Mouse (Mus musculus) NIH3T3 (cell line): ENCODE results near the gene Mad2l1.
A peak's percentile ranks its signal among the peaks of the same experiment; 100 is the strongest.

ENCODE experiments used
- DNase-seq: peaks from one replicate; pipeline ENCODE4 v3.0.0-alpha.2; 2012; ENCODE audit warnings: low read depth

Mad2l1 gene

GRCm38 (mm10) chr6:66535028-66535862 is at the start of gene Mad2l1:
Gene Mad2l1 (plus strand): TSS chr6:66535390.
- peak; percentile 99 for DNase-seq

DNA sequence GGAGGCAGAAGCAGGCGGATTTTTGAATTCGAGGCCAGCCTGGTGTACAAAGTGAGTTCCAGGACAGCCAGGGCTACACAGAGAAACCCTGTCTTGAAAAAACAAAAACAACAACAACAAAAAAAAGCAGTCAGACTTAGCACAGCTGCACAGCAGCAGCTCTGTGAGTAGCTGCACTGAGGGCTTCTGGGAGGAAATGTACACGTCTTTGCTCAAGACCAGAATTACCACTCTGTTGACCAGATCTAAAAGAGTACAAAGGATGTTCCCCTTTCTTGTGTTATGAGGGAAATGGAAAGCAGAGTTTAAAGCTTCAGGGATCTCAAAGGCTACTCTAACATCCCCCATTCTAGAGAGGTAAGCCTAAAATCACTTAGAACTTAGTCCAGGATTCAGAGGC is 41.5 kb upstream of the Mad2l1 start:
- no peak for DNase-seq

DNA sequence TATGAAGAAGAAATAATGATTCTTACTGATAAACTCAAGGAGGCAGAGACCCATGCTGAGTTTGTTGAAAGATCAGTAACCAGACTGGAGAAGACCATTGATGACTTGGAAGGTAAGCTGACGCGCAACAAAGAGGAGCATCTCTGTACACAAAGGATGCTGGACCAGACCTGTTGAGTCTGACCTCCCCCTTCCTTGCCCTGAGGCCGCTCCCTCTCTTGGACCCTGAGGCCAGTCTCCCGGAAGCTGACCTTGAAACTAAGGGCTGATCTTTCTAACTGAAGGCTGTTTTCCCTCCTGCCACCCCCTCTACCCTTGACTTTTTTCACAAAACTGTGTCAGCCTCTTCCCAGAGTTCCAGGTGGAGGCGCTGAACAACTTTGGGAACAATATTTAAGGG is 18.8 kb upstream of the Mad2l1 start:
- no peak for DNase-seq

DNA sequence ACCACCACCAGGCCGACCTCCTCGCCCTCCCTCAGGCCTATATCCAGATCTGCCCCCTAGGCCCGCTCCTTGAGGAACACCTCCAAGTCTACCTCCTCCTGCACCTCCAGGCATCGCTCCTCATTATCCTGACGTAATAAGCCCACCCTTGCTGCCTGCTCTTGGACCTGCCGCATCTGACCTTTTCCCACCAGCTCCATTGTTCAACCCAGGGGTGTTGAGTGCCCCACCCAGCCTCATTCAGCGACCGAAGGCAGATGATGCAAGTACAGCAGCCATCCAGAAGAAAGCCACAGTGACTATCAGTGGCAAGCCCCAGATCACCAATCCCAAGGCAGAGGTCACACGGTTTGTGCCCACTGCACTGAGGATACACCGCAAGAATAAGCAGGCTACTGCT is 6.8 kb upstream of the Mad2l1 start:
- DNase-seq, result no peak

DNA sequence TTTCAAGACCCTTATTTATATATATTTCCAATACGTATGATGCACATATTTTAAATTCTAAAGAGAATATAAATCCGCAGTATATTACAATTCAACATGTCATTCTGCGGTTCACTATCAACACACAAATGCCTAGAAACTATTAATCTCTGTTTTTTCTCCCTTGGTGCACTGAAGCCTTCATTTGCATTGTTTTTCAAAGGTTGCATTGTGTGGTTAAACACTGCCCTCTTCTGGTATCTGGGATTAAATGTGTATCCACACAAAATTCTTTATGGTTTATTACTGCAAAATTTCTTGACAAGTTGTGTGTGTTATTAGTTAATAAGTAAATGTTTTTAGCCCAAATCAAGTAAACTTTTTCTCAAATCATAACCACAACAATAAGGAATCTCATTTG is 1.9 kb upstream of the Mad2l1 start:
- DNase-seq, result peak; percentile 82

DNA sequence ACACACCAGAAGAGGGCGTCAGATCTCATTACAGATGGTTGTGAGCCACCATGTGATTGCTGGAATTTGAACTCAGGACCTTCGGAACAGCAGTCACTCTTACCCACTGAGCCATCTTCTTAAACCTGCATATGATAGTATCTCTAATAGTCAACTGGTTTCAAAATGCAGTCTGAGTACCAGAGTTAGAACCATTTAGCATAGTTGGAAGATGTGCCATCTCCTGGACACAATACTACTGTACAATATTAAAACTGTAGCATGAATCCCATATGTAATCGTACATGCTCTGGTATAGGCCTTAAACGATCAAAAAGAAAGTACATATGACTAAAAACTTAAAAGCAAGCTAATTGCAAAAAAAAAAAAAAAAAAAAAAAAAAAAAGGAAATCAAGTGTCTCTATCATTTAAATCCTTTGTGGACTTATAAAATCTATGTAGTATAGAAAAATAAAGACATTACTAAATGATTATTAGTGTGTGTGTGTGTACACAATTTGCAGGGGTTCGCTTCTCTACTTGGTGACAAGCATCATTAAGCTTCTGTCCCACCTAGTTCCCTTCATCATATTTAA is 736 bp upstream of the Mad2l1 start:
- DNase-seq, result peak; percentile 36

DNA sequence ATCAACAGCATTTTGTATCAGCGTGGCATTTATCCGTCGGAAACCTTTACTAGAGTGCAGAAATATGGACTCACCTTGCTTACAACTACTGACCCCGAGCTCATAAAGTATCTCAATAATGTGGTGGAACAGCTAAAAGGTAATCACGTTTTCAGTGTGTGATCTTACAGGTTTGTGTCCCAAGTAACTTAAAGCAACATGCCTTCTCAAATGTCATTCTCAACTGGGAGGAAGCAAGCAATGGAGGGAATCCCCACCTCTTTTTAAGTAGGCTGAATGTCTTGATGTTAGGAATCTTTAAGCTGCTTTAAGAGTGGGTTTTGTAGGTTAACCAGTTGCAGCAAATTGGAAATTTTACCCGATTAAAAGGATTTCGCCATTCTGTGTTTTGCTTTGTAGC is 776 bp downstream of the Mad2l1 start:
- DNase-seq, result peak; percentile 18

DNA sequence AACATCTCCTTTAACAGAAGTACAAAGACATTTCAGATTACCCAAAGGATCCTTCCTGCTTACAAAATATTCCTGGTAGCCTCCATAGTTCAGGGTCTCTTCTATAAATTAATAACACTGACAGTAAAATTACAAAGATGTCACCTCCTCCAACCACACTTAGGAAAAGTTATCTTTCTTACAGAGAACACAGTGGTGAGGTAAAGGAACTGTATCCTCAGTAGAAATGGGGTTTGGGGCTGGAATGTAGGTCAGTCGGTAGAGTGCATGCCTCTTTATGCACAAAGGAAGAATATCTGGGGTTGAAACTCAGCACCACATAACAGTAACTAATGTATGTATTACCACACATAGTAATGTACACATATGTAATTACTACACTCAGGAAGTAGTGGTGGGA is 24.8 kb downstream of the Mad2l1 start, which contains the start of gene Vmn1r32:
Gene Vmn1r32, minus strand, starts transcription at position 101 of the 400 bp plus-strand sequence.
- no peak for DNase-seq

DNA sequence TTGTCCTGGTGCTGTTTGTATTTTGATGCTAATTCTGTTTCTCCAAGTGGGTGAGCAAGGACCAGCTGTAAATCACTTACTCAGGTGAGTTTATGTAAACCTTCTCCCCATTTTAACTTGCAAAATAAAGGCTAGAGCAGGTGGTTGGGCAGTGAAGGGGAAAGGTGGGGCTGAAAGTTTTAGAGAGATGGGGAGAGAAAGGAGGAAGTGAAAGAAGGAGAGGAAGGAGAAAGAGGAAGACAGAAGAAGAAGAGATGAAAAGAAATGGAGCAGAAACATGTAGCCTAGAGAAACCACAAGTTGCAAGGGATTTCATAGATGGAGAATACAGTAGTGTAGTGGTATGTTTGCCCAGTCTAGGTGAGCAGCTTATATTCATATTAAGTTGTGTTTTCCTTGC is 60.6 kb downstream of the Mad2l1 start:
- DNase-seq, result no peak
